Mouse (Mus musculus): ENCODE data around the gene Osbpl5.
"Not testable (repeated sequence)": the region's sequence is repeated elsewhere in the genome, so short reads cannot be mapped to it uniquely, and the experiment has no call there.

The Osbpl5 gene

GRCm38 (mm10) chr7:143706697-143707438 lies 49.9 kb downstream of the Osbpl5 start:
- peak; percentile 96 for DNase-seq (ENCODE audit: low read depth)

- DNase-seq (ENCODE audit: low read depth): peak; percentile 50
These were observed 60.6 kb downstream of the Osbpl5 start for GRCm38 (mm10) chr7:143696140-143696539.

- no peak for DNase-seq (ENCODE audit: low read depth)
These were observed 62.2 kb downstream of the Osbpl5 start for GRCm38 (mm10) chr7:143694550-143694949.

GRCm38 (mm10) chr7:143692746-143693510 lies 63.9 kb downstream of the Osbpl5 start:
- DNase-seq (ENCODE audit: low read depth): no peak

GRCm38 (mm10) chr7:143691909-143692308 lies 64.9 kb downstream of the Osbpl5 start:
- no peak for DNase-seq (ENCODE audit: low read depth)

- DNase-seq (ENCODE audit: low read depth): no peak
These were observed 65.6 kb downstream of the Osbpl5 start for GRCm38 (mm10) chr7:143691181-143691580.

- no peak for DNase-seq (ENCODE audit: low read depth)
These were observed 66.8 kb downstream of the Osbpl5 start for GRCm38 (mm10) chr7:143689946-143690345.

GRCm38 (mm10) chr7:143689481-143689880 lies 67.3 kb downstream of the Osbpl5 start:
- no peak for DNase-seq (ENCODE audit: low read depth)

GRCm38 (mm10) chr7:143686676-143687075 lies 70.1 kb downstream of the Osbpl5 start:
- not testable (repeated sequence) for DNase-seq (ENCODE audit: low read depth)

GRCm38 (mm10) chr7:143686191-143686590 lies 70.6 kb downstream of the Osbpl5 start:
- not testable (repeated sequence) for DNase-seq (ENCODE audit: low read depth)

- DNase-seq (ENCODE audit: low read depth): peak; percentile 76
These were observed 71.3 kb downstream of the Osbpl5 start, which contains the start of gene Tnfrsf23 for GRCm38 (mm10) chr7:143685359-143686067. Gene Tnfrsf23, minus strand, starts transcription at chr7:143685872.

GRCm38 (mm10) chr7:143684569-143684968 lies 72.2 kb downstream of the Osbpl5 start:
- not testable (repeated sequence) for DNase-seq (ENCODE audit: low read depth)

GRCm38 (mm10) chr7:143681566-143681965 lies 75.2 kb downstream of the Osbpl5 start:
- no peak for DNase-seq (ENCODE audit: low read depth)

GRCm38 (mm10) chr7:143680836-143681235 lies 75.9 kb downstream of the Osbpl5 start:
- DNase-seq (ENCODE audit: low read depth): not testable (repeated sequence)

GRCm38 (mm10) chr7:143679650-143680049 lies 77.1 kb downstream of the Osbpl5 start:
- DNase-seq (ENCODE audit: low read depth): not testable (repeated sequence)

GRCm38 (mm10) chr7:143666427-143667311 lies 90.1 kb downstream of the Osbpl5 start:
- no peak for DNase-seq (ENCODE audit: low read depth)

GRCm38 (mm10) chr7:143663470-143663869 lies 93.3 kb downstream of the Osbpl5 start:
- no peak for DNase-seq (ENCODE audit: low read depth)

GRCm38 (mm10) chr7:143660797-143661196 lies 96.0 kb downstream of the Osbpl5 start:
- DNase-seq (ENCODE audit: low read depth): no peak

- DNase-seq (ENCODE audit: low read depth): not testable (repeated sequence)
These were observed 106.9 kb downstream of the Osbpl5 start for GRCm38 (mm10) chr7:143649769-143650346.

GRCm38 (mm10) chr7:143649034-143649768 lies 107.6 kb downstream of the Osbpl5 start, which contains the start of gene Tnfrsf22:
Gene Tnfrsf22, minus strand, starts transcription at chr7:143649661.
- peak; percentile 65 for DNase-seq (ENCODE audit: low read depth)

Data from c-Kit-positive CD71-negative TER-119-negative erythroid progenitor cells, embryonic 14.5 days (primary cell).